Mouse (Mus musculus): Measurements from ENCODE around the gene Pla2g10.
"Not testable (repeated sequence)": the region's sequence is repeated elsewhere in the genome, so short reads cannot be mapped to it uniquely, and the experiment has no call there.

Pla2g10 gene

DNA sequence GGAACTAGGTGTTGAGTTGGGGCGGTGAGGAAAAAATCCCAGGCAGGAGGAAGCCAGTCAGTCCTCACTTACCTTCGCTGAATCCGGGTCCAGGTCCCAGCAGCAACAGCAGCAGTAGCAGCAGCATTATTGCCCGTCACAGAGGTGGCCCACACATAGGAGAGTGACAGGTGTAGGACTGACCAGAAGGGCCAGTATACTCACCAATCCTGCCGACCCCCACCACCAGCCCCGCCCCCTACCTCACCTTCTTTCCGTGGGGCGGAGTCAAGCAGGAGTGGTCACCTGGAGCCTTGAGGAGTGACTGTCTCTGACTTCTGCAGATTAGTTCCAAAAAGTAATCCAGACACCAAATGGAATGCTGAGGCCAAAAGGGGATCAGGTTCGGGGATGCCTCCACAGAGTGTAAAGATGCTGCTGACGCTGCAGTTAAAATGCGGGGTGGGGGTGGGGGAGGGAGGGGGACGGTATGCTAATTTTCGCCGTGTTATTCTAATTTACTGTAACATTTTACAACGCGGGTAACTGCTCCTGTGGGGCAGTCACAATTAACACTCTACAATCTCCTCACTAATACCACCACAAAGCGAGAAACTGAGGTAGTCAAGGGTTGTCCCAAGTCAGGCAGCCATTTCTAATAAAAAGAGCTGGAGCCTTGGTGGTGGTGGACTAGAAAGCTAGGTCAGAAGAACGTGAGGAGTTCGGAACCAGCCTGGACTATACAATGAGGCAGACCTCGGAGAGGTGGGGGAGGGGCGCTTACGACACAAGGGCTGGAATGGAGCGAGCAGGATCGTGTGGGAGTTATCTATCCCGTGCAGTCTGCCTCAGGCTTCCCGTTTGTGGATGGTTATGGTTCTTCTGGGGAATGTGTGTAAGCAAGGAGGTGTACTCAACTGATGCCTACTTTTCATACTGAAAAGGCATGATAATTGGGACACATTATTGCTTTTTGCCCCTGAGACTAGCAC, at the start of gene Pla2g10:
Gene Pla2g10, minus strand, starts transcription at position 699 of the 971 bp plus-strand sequence.
- DNase-seq (ENCODE audit: low spot score) = no peak

DNA sequence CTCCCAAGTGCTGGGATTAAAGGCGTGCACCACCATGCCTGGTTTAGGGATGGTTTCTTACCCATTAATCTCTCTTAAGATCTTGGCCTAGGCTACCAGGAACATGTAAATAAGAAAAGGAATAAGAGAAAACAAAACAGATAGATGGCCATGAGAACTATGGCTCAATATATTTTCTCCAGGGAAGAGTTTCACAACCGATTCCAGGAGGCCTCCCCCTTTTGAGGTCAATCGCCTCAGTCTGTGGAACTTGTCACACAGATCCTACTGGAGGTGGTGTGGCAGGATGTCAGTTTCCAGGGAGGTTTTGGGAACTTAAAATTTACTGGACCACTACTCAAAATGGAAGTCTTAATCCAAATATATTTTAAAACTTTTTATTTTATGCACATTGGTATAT, 43.9 kb upstream of the Pla2g10 start:
- DNase-seq (ENCODE audit: low spot score) = not testable (repeated sequence)

DNA sequence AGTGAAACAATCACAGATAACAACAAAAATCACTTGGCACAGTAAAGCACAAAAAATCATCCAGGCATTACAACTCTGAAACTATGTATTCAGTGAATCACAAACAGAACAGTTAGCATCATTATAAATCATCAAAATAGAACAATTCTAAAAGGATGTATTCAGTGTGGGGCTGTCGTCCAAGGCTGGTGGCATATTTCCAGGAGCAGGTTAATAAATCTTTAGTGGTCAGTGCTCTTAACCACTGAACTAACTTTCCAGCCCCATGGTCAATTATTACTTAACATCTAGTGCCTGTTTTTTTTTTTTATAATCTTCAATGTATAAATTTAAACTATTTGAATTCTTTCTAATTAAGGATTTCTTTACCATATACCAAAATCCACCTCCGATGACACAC, 43.2 kb upstream of the Pla2g10 start:
- not testable (repeated sequence) for DNase-seq (ENCODE audit: low spot score)

DNA sequence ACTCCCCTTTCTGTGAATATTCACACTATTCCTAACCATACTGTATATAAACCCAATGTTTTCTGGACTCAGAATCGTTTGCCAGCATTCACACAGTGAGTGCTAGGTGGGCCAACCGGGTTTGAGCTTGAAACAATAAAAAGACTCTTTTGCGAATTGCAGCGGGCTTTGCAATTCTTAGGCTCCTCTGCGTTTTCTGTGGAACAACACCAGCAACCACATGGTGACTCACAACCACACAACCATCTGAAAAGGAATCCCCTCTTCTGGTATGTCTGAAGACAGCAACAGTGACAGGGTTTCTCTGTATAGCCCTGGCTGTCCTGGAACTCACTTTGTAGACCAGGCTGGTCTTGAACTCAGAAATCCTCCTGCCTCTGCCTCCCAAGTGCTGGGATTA, 41.3 kb upstream of the Pla2g10 start:
- not testable (repeated sequence) for DNase-seq (ENCODE audit: low spot score)

DNA sequence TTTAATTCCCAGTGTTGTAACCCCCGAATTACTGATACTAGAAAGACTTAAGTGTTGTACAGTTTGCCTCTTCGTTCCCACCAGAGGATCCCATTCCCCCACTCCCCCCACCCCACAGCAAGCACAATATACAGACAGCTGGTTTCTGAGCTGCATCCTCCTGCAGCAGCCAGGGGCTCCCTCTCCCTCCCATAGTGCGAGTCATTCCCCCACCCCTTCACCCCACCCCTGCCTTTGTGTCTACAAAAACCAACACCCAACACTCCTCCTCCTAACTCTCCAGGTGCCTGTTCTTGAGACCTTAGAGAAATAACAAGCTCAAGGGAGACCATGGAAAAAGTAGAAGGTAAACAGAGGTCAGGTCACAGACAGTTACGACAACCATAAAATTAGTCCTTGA, 40.8 kb upstream of the Pla2g10 start:
- DNase-seq (ENCODE audit: low spot score) = not testable (repeated sequence)

DNA sequence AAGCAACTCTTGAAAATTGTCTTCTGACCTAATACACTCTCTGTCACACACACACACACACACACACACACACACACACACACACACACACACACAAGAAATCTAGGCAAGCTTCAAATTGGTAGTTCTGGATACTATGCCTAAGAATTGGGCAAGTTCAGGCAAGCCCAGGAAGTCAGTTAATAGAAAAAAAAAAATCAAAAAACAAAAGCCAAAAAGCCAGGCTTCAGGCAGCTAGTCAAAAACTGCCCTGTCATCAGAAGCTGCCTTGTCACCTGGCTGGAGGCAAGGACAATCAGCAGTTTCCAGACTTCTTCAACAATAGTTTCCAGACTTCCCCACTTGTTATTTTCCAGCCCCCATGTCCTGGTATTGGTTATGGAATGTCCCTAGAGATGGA, 35.6 kb upstream of the Pla2g10 start:
- no peak for DNase-seq (ENCODE audit: low spot score)

DNA sequence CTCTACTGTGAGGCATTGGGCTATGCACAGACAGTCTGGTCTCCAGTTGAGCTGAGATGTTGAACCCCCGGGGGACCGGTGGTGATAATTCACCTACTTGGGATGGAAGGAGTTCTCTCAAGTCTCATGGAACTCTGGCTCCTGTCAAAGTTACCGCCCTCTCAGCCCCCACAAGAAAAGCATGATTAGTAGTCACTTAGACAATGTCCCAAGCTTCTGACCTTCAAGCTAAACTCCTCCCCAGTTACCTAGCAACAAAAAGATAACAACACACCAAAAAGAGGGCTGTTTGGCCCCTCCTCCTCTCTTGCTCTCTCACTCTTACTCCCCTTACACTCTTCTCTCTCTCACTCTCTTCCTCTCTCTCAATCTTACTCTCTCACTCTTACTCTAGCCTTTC, 33.7 kb upstream of the Pla2g10 start:
- DNase-seq (ENCODE audit: low spot score) = no peak

DNA sequence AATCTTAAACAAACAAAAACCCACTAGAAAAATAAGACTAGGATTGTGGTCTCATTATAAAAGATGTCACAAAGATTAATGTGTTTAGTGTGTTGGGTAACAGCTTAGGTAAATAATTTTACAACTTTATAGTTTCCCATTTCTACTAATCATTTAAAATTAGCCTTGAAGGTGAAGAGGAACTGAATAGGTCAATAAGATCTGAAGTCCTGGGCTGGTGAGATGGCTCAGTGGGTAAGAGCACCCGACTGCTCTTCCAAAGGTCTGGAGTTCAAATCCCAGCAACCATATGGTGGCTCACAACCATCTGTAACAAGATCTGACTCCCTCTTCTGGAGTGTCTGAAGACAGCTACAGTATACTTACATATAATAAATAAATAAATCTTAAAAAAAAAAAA, 32.0 kb upstream of the Pla2g10 start:
- not testable (repeated sequence) for DNase-seq (ENCODE audit: low spot score)

DNA sequence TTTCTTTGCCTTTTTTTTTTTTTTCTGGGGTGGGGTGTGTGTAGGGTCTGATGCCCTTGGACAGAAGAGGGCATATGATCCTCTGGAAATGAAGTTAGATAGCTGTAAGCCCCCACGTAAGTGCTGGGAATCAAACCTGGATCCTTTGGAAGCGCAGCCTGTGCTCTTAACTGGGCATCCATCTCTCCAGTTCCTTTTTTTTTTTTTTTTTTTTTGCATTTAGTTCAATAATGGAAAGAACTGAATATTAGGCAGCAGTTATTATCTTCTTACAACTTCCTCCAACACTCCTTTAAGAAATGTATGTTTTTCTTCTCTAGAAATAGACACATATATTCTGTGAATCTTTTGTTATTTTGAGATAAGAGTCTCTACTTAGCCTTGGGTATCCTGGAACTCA, 27.0 kb upstream of the Pla2g10 start:
- DNase-seq (ENCODE audit: low spot score) = no peak

DNA sequence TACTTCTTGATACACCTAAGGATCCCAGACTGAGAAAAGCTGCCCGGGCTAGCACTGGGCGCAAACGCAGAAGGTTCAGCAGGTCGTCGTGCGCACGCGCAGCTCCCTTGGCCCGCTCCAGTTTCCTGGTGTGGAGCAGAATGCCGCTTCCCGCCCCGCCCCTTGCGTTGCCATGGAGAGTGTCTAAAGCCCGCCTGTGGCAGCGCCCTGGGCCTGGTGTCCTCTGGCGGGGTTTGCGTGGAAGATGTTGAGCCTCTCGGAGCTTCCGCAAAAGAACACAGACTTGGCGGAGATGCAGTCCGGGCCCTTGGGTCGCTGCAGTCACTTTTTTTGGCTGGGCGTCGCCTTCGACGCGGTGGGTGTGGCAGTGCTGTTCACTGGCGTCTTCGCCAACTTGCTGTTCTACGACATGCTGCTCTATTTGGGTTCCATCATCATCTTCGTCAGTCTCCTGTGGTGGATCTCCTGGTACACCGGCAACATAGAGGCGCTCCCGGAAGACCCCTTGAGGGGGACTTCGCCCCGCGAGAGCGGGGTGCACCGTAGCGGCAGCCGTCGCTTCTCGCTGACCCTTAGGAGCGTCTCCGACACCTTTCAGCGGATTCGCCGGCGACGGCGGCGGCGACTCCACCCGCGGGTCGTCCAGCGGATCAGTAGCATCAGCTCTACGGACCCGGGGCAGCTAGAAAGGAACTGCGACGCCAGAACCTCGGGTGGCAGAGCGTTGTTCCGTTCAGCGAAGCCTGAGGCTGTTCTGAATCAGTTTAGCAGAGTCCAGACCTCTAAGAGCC, 23.8 kb upstream of the Pla2g10 start:
- peak; percentile 97 for DNase-seq (ENCODE audit: low spot score)

DNA sequence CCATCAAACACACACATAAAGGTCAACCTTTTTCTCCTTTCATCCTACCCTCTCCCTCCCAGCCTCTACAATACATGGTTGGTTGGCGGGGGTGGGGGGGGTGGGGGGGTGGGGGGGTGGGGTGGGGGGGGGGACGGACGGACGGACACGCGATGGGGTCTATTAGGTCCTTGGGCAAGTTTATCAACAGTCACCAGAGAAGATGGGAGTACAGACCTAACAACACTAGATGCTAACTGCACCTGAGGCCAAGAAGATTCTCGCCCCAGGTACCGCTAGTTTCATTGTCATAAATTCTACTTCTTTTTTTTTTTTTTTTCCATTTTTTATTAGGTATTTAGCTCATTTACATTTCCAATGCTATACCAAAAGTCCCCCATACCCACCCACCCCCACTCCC, 23.2 kb upstream of the Pla2g10 start:
- no peak for DNase-seq (ENCODE audit: low spot score)

DNA sequence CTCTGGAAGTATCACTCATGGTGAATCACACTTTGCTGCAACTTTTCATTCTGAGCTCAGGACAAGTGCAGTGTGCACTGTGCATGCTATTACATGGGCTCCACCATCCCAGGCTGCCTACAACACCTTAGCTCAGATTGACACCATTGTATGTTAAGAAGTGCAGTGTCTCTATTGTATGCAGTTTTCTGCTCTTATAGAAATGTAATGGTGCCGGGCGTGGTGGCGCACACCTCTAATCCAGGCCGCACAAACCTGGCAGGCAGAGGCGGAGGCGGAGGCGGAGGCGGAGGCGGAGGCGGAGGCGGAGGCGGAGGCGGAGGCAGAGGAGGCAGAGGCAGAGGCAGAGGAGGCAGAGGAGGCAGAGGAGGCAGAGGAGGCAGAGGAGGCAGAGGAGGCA, 19.8 kb upstream of the Pla2g10 start:
- no peak for DNase-seq (ENCODE audit: low spot score)

DNA sequence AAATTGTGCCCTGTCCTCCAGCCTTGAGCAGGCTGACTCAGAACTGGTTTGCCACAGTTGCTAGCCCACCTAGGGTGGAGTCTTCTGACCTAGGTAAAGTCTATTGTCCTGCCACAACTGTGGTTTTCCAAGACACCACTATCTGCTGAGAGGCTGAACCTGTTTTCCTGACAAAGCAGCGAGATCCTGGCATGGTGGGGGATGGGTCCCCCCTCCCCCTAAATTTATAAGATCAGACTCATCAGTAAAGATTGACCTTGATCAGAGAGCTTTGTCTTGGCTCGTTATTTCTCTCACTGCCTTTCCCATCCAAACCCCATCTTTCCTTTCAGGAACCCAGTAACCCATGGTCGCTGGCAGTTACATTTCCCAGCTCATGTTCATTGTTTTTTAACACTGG, 19.2 kb upstream of the Pla2g10 start:
- DNase-seq (ENCODE audit: low spot score) = no peak

DNA sequence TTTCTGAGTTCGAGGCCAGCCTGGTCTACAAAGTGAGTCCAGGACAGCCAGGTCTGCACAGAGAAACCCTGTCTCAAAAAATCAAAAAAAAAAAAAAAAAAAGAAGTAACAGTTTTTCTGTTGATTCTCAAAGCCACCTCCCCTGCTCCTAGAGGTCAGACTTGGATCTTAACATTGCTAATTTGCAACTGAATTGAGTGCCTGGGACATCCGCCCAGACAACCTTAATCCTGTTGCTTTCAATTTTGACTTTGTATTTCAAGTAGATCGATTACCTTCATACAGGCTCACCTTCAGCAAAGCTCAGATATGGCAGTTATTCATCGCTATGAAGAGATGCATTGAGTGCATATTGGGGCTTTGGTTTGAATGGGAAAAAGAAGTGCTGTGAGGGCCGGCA, 18.5 kb upstream of the Pla2g10 start:
- no peak for DNase-seq (ENCODE audit: low spot score)

DNA sequence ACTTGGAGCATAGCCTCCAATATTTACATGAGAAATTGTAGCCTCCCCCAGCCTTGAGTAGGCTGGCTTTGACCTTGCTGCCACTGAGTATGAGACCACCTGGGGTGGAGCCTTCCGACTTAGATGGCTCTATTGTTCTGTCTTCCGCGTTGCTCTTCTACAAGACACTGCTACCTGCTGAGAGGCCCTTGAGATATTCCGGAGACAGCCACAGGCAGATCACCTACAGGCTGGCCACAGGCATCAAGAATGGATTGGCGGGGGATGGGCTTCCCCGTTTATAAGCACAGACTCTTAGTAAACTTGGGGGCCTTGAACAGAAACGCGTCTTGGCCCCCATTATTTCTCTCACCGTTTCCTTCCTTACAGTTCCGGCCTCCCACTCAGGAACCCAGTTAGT, 18.0 kb upstream of the Pla2g10 start:
- DNase-seq (ENCODE audit: low spot score) = not testable (repeated sequence)

DNA sequence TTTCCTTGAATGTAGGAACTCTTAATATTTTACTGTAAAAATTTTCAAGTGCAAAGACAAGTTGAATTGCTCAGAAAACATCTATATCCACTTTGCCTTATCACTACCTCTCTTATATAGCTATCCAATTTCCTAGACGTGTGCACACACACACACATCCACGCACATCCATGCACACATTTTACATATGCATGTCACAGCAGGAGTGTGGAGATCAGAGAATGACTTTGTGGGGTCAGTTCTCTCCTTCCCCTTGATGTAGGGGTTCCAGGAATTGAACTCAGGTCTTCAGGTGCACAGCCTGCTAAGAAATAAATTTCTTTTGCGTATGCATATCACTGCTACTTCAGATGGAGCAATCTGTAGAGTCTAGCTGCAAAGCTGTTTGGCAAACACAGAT, 17.3 kb upstream of the Pla2g10 start:
- DNase-seq (ENCODE audit: low spot score) = no peak

DNA sequence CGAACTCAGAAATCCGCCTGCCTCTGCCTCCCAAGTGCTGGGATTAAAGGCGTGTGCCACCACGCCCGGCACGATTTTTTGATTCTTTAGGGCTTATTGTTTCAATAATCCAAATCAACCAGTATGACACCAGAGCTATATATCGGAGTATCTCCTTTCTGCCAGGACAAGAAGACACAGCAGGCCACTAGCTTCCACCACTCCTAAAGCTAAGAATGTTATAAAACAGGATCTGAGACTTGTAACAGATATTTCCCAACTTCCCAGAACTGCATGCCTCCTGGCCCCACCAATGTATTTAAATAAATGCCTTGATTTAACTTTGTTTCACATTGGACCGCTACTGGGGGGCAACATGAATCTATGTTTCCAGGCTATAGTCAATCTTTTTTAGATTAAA, 16.9 kb upstream of the Pla2g10 start:
- DNase-seq (ENCODE audit: low spot score) = no peak

DNA sequence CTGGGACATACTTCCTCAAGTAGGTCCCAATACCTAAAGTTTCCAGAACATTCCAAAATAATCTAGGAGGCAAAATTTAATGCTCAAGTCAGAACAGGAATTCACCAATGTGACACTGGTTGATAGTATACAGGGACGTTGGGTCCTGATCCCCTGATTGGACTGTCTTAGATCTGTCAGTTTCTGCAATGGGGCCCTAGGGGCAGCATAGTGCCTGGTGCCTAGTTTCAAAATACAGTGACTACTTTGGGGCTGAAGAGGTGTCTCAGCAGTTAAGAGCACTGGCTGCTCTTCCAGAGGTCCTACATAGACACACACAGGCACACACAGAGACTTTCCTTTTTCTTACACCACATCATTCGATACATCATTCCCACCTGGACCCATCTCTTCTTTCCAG, 10.1 kb upstream of the Pla2g10 start:
- no peak for DNase-seq (ENCODE audit: low spot score)

DNA sequence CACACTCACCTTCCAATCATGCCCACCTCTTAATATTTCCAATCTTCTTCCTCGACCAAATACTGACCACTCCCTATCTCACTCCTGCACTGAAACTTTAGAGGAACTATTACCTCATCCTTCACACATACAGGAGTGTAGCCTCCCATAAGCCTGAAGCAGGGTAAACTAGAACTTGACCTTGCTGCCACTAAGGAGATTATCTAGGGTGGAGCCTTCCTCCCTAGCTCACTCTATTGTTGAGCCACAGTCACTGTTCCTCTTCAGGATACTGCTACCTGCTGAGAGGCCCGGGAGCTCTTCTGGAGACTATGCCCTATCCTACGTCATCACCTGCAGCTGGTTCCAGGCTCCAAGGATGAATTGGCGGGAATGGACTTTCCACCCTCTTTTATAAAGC, 8.3 kb upstream of the Pla2g10 start:
- DNase-seq (ENCODE audit: low spot score) = not testable (repeated sequence)

DNA sequence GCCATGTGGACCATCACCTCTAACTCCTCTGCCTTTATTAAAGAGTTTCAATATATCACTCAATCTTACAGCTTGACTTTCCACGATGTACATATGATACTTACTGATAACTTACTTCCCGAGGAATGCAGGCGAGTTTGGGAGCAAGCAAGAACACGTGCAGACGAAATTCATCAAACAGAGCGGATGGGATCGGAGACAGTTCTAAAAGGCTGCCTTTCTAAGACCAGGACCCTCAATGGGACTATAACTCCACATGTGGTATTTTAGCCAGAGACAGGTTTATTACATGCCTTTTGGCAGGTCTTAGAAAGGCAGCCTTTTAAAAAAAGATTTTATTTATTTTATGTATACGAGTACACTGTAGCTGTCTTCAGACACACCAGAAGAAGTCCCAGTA, 5.2 kb upstream of the Pla2g10 start:
- DNase-seq (ENCODE audit: low spot score) = no peak

DNA sequence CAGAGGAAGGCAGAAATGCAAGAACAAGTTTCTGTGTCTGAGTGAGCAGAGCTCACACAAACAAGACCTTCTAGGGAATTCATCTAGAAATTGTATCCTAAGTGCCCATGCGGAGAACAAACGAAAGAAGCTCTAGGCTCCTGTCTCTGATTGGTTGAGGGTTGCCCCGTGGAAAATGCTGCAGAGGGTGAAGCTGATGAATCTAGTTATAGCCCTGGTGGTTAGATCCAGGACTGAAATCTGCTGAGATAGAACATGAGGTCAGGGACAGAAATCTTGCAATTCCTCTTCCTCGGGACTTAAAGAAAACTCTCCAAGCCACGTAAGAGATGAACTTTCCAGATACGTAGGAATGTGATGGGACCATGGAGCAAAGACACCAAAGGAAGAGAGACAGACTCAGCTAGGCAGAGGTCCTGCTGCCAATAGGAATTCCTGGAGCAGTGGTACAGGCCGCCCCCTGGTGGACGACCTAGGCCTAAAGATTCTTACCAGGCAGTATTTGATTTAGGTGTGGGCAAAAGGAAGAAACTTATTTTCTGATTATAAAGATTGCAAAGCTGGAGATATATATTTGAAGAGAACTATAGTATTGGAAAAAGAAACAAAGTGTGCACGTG, 2.8 kb upstream of the Pla2g10 start:
- DNase-seq (ENCODE audit: low spot score) = peak; percentile 83

DNA sequence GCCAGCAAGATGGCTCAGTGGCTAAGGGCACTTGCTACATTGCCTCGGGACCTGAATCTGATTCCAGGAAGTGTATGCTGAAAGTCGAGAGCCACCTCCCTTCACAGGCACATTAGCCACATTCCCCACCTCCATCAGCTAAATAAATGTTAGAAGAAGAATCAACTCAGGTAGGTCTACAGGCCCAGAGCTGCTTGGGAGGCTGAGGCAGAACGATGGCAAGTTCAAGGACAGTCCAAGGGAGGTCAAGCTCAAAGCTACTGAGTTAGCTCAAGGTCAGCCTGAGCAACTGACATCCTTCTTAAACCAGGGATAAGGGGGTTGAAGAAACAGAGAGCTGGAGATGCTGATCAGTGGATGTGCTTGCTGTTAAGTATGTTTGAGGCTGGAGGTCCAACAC, 2.0 kb upstream of the Pla2g10 start:
- DNase-seq (ENCODE audit: low spot score) = no peak

DNA sequence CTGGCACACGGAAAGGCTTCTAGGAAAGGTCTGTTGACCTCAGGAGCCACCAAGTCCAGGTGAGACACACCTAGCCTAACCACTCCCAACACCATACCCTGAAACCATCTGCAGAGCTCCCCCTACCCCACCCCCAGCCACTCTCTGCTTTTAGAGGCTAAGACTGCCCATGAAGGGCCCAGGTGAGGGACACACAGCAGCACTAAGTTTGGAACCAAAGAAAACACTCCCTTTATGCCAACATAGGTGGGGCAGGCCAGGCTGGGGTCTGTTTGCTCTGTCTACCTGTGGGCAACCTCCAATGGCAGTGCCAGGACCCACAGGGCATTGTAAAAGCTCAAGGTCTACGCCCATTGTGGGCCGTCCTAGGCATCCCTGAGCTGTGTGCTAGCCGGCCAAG, 1.4 kb downstream of the Pla2g10 start:
- DNase-seq (ENCODE audit: low spot score) = no peak

Data from urinary bladder, postnatal 14 days (tissue).